Mouse (Mus musculus) forebrain, embryonic 16.5 days (tissue): ENCODE data around the gene Tcf20. TPM values are rescaled to one million over a fixed set of nuclear protein-coding genes. Genes with fewer than 3 reads are reported as not detected.
A peak's percentile ranks its signal among the peaks of the same experiment; 100 is the strongest.
"Not testable (repeated sequence)": the region's sequence is repeated elsewhere in the genome, so short reads cannot be mapped to it uniquely, and the experiment has no call there.

Experiments
- ATAC-seq: fragments of 200-750 bp; cut with Nextera tagmentation; 2 replicates; pipeline ENCODE4 v1.8.0; 2017; ENCODE audit warnings: mild to moderate bottlenecking, moderate library complexity
- H3K27ac ChIP-seq: fragments of 300-500 bp; sonication (generic); 2 replicates; pipeline ENCODE4 v1.5.1; 2014; ENCODE audit warnings: low read length, control low read depth
- H3K27me3 ChIP-seq: fragments of 300-500 bp; sonication (generic); replicated peaks from 2 replicates; pipeline ENCODE4 v1.6.1; 2014; ENCODE audit warnings: low read length; ENCODE audit not compliant: control insufficient read depth, insufficient read depth
- H3K36me3 ChIP-seq: fragments of 300-500 bp; sonication (generic); 2 replicates; pipeline ENCODE4 v1.6.1; 2014; ENCODE audit not compliant: control insufficient read depth, insufficient read depth
- H3K4me1 ChIP-seq: fragments of 300-500 bp; sonication (generic); replicated peaks from 2 replicates; pipeline ENCODE4 v1.6.1; 2014; ENCODE audit warnings: low read length; ENCODE audit not compliant: control insufficient read depth, insufficient read depth
- H3K4me2 ChIP-seq: fragments of 300-500 bp; sonication (generic); 2 replicates; pipeline ENCODE4 v1.6.1; 2014; ENCODE audit warnings: mild to moderate bottlenecking, low read length, control low read depth
- H3K4me3 ChIP-seq: fragments of 300-500 bp; sonication (generic); replicated peaks from 2 replicates; pipeline ENCODE4 v1.5.1; 2014; ENCODE audit warnings: mild to moderate bottlenecking, low read length, control low read depth
- H3K9ac ChIP-seq: fragments of 300-500 bp; sonication (generic); replicated peaks from 2 replicates; pipeline ENCODE4 v1.6.1; 2014; ENCODE audit warnings: low read depth, low read length, control low read depth
- H3K9me3 ChIP-seq: fragments of 300-500 bp; sonication (generic); 2 replicates; pipeline ENCODE4 v1.6.1; 2016; ENCODE audit warnings: low read length; ENCODE audit not compliant: control insufficient read depth
- WGBS: fragments of 180-500 bp; shearing (Covaris S2); extraction: QIAGEN DNeasy Blood & Tissue Kit; methylation state at CpG from one replicate; pipeline ENCODE4 v1.1.7; 2014; 5-methylcytosine and 5-hydroxymethylcytosine counted together
- polyA plus RNA-seq: library from polyadenylated mRNA; unstranded; fragments of >200 nt; fragmentation: Nextera tagmentation; extraction: Ambion mirVana; gene quantifications from 2 replicates; pipeline ENCODE4 v1.2.1, GENCODE M21; 2015

Tcf20 gene
- polyA plus RNA-seq, 1 experiment from 2014 or later = 18.6 TPM

- Histone ChIP-seq H3K4me3 (no peak overlapping the region), H3K9me3 (no peaks in the 10 kb centered on the region), H3K9ac (no peak overlapping the region), H3K27ac (no peak overlapping the region), H3K4me1 (peaks cover 14% of the 10 kb centered on the region), H3K27me3 (no peaks in the 10 kb centered on the region), H3K4me2 (no peak overlapping the region), H3K36me3 (no peaks in the 10 kb centered on the region)
- peak; percentile 51 for ATAC-seq
- 65% methylated on average over 5 of the region's 5 CpGs for WGBS
These were observed 182.7 kb downstream of the Tcf20 start for GRCm38 (mm10) chr15:82804708-82805639.

DNA sequence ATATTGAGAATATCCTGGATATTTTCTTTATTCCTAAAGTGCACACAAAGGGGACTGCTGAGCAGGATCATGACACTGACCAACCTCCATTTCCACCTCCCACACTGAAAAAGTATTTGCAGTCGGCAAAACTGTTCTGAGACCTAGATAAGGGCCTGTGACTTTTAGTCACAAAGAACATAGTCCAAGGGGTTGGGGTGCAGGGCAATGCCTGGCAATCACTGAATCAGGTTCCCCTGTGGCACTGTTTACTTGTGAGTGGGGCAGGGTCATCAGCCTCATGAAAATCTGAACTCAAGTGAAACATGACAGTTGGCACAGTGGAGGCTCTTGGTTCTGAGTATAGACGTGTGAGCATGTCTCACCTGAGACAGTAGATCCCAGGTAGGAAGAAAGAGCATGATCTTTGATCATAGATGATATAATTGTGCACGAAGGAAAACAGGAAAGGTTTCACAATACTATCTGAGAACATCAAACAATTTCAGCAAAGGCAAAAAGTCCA, 191.7 kb downstream of the Tcf20 start:
- Histone ChIP-seq H3K27ac (no peak overlapping the region), H3K4me1 (no peaks in the 10 kb centered on the region), H3K27me3 (no peaks in the 10 kb centered on the region), H3K9ac (no peak overlapping the region), H3K4me3 (no peak overlapping the region), H3K9me3 (no peaks in the 10 kb centered on the region), H3K36me3 (no peaks in the 10 kb centered on the region), H3K4me2 (no peak overlapping the region)
- WGBS = 82% methylated on average over 3 of the region's 3 CpGs
- no peak for ATAC-seq

DNA sequence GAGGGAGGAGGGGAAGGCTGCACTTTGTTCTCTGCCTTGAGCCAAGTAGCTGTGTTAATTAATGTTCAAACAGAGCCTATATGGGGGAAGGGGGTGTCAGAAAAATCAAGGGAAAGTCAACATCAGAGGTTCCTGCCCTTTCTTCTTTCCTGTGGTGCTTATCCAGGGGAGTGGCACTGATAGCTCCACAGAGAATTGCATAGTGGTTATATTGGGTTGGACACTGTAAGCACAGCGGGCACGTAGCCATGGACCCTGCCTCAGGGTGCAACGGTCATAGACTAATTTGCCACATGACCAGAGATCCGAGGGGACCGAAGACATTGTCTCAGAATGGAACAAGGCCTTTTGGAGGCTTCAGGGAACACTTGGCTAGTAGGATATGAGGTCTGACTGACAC, 193.4 kb downstream of the Tcf20 start, which contains the start of gene Cyp2d26:
TSS of gene Cyp2d26 (minus strand) at position 18 of the 400 bp plus-strand sequence.
- ATAC-seq = no peak
- Histone ChIP-seq H3K9ac (no peak within 1 kb of the TSS), H3K27ac (no peak within 1 kb of the TSS), H3K27me3 (no peaks in the 10 kb centered on the region), H3K4me2 (no peak within 1 kb of the TSS), H3K9me3 (no peaks in the 10 kb centered on the region), H3K4me1 (no peaks in the 10 kb centered on the region), H3K4me3 (no peak within 1 kb of the TSS), H3K36me3 (no peaks in the 10 kb centered on the region)
- 90% methylated on average over 5 of the region's 5 CpGs for WGBS

DNA sequence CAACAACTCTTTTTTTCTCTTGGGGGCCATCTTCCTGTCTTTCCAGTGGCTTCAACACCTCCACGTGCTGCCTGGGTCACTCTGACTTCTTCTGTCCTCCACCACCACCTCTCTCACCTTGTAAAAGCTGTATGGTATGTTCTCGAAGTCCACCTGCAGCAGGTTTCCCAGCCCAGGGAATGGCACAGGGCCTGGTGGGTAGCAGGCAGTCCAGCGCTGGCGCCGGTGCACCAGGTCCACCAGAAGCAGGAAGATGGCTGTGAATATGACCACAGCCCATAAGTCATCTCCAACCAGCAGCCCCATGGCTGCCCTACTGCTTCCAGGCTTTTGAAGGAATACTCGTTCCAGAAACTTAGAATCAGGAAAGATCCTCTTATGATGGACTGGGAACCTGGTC, 193.8 kb downstream of the Tcf20 start:
- no peaks in the 10 kb centered on the region for H3K4me1 ChIP-seq
- H3K27me3 ChIP-seq = no peaks in the 10 kb centered on the region
- no peak overlapping the region for H3K9ac ChIP-seq
- no peaks in the 10 kb centered on the region for H3K9me3 ChIP-seq
- no peak overlapping the region for H3K4me2 ChIP-seq
- 89% methylated on average over 6 of the region's 6 CpGs for WGBS
- H3K27ac ChIP-seq = no peak overlapping the region
- no peak for ATAC-seq
- H3K4me3 ChIP-seq = no peak overlapping the region
- no peaks in the 10 kb centered on the region for H3K36me3 ChIP-seq

GRCm38 (mm10) chr15:82793454-82793853, 194.2 kb downstream of the Tcf20 start:
- Histone ChIP-seq H3K9ac (no peak overlapping the region), H3K27ac (no peak overlapping the region), H3K36me3 (no peaks in the 10 kb centered on the region), H3K4me2 (no peak overlapping the region), H3K27me3 (no peaks in the 10 kb centered on the region), H3K9me3 (no peaks in the 10 kb centered on the region), H3K4me3 (no peak overlapping the region), H3K4me1 (no peaks in the 10 kb centered on the region)
- ATAC-seq = no peak
- 86% methylated on average over 1 of the region's 1 CpGs for WGBS

- no peaks in the 10 kb centered on the region for H3K4me1 ChIP-seq
- no peaks in the 10 kb centered on the region for H3K27me3 ChIP-seq
- H3K9me3 ChIP-seq = no peaks in the 10 kb centered on the region
- H3K27ac ChIP-seq = no peak overlapping the region
- no peak overlapping the region for H3K9ac ChIP-seq
- no peak overlapping the region for H3K4me3 ChIP-seq
- H3K4me2 ChIP-seq = no peak overlapping the region
- 93% methylated on average over 11 of the region's 11 CpGs for WGBS
- no peak for ATAC-seq
- H3K36me3 ChIP-seq = no peaks in the 10 kb centered on the region
These were observed 195.1 kb downstream of the Tcf20 start for GRCm38 (mm10) chr15:82792566-82792965.

DNA sequence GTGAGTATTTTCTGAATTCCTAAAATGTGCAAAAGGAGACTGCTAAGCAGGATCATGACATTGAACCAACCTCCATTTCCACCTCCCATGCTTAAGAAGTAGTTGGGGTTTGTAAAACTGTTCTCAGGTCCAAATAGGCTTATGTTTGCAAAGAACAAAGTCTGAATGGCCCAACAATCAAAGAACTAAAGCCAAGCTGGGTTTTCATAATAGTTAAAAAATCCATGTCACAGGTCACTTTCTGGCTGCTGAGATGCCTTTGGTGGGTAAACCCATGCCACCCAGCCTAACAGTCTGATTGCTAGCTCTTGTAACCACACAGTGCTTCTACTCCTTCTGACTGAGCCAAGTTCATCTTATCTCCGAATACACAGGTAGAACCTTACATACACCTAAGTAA, 203.1 kb downstream of the Tcf20 start:
- H3K27me3 ChIP-seq = no peaks in the 10 kb centered on the region
- no peak for ATAC-seq
- H3K36me3 ChIP-seq = no peaks in the 10 kb centered on the region
- H3K27ac ChIP-seq = no peak overlapping the region
- H3K9ac ChIP-seq = no peak overlapping the region
- no peaks in the 10 kb centered on the region for H3K9me3 ChIP-seq
- no peak overlapping the region for H3K4me3 ChIP-seq
- no peaks in the 10 kb centered on the region for H3K4me1 ChIP-seq
- 83% methylated on average over 1 of the region's 1 CpGs for WGBS
- no peak overlapping the region for H3K4me2 ChIP-seq

GRCm38 (mm10) chr15:82783800-82784199, 203.9 kb downstream of the Tcf20 start:
- no peak overlapping the region for H3K4me3 ChIP-seq
- H3K36me3 ChIP-seq = no peaks in the 10 kb centered on the region
- no peak overlapping the region for H3K4me2 ChIP-seq
- no peak overlapping the region for H3K9ac ChIP-seq
- 89% methylated on average over 1 of the region's 1 CpGs for WGBS
- no peaks in the 10 kb centered on the region for H3K9me3 ChIP-seq
- H3K27me3 ChIP-seq = no peaks in the 10 kb centered on the region
- no peak for ATAC-seq
- H3K27ac ChIP-seq = no peak overlapping the region
- no peaks in the 10 kb centered on the region for H3K4me1 ChIP-seq

DNA sequence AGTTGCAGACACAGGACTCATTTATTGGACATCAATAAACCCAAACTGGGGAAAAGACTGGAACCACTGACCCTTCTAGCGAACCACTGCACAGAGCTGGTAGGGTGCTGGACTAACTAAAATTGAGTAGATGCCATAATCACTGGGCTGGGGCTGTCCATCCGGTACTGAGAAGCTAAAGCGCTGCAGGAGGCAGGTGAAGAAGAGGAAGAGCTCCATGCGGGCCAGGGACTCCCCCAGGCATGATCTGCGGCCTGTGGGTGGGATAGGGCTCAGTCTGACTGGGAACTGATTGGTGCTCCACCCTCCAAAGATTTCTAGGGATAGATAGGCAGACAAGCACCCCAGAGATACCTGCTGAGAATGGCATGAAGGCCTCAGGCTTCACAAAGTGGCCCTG, 209.8 kb downstream of the Tcf20 start:
- not testable (repeated sequence) for H3K9ac ChIP-seq, H3K4me1 ChIP-seq, H3K4me3 ChIP-seq, H3K36me3 ChIP-seq, H3K27ac ChIP-seq, H3K4me2 ChIP-seq, H3K9me3 ChIP-seq, H3K27me3 ChIP-seq, ATAC-seq
- 80% methylated on average over 5 of the region's 5 CpGs for WGBS
